Mouse (Mus musculus): ENCODE measurements around the gene Pirt. TPM values are rescaled to one million over a fixed set of nuclear protein-coding genes. Genes with fewer than 3 reads are reported as not detected.

Gene Pirt
- polyA plus RNA-seq, 1 experiment from 2014 or later: 0.89 TPM

- DNase-seq: no peak
- Histone ChIP-seq H3K27ac (replicated peaks; ENCODE audit: low read depth, low read length) (no peak overlapping the region), H3K9ac (replicated peaks; ENCODE audit: low read length) (no peak overlapping the region), H3K4me2 (ENCODE audit: low read length) (no peak overlapping the region), H3K4me3 (replicated peaks; ENCODE audit: low read depth, low read length) (no peak overlapping the region), H3K36me3 (ENCODE audit: control insufficient read depth, insufficient read depth, low read length) (no peaks in the 10 kb centered on the region), H3K9me3 (ENCODE audit: control insufficient read depth, low read length) (no peaks in the 10 kb centered on the region), H3K27me3 (ENCODE audit: control insufficient read depth, insufficient read depth, low read length) (no peaks in the 10 kb centered on the region), H3K4me1 (ENCODE audit: control insufficient read depth, insufficient read depth, low read length) (no peaks in the 10 kb centered on the region)
- 83% methylated on average over 7 of the region's 7 CpGs for WGBS
- ATAC-seq (ENCODE audit: low FRiP score, low TSS enrichment): no peak
Observed at GRCm38 (mm10) chr11:66934428-66935173, 22.8 kb downstream of the Pirt start.

GRCm38 (mm10) chr11:66942011-66942410 lies 30.2 kb downstream of the Pirt start:
- WGBS: 92% methylated on average over 5 of the region's 5 CpGs
- Histone ChIP-seq H3K9me3 (ENCODE audit: control insufficient read depth, low read length) (no peaks in the 10 kb centered on the region), H3K4me2 (ENCODE audit: low read length) (no peak overlapping the region), H3K4me3 (replicated peaks; ENCODE audit: low read depth, low read length) (no peak overlapping the region), H3K27ac (replicated peaks; ENCODE audit: low read depth, low read length) (no peak overlapping the region), H3K4me1 (ENCODE audit: control insufficient read depth, insufficient read depth, low read length) (no peaks in the 10 kb centered on the region), H3K27me3 (ENCODE audit: control insufficient read depth, insufficient read depth, low read length) (no peaks in the 10 kb centered on the region), H3K9ac (replicated peaks; ENCODE audit: low read length) (no peak overlapping the region), H3K36me3 (ENCODE audit: control insufficient read depth, insufficient read depth, low read length) (no peaks in the 10 kb centered on the region)
- no peak for ATAC-seq (ENCODE audit: low FRiP score, low TSS enrichment)
- DNase-seq: no peak

DNA sequence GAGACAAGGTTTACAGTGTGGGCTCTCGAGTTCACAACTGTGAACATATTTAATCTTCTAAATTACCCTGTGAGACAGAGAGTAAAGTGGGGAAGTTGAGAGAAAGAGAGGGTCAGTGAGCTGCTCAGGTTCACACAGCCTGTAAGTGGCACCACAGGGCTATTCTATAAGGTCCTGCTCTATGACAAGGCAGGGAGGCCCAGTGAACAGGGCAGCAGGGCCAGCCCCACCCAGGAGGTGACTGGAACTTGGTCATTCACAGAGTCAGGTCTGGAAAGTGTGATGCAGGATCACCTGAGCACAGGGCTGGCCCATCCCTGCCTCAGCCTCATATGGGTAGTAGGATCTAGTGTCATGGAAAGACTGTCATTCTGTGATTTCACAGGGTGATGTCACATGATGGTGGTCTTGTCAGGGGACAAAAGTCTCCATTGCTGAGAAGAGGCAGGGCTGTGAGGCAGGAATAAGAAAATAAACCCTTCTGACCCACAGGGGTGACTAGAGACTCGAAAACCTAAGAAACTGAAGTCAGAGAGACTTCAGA lies 33.5 kb downstream of the Pirt start:
- Histone ChIP-seq H3K27me3 (ENCODE audit: control insufficient read depth, insufficient read depth, low read length) (no peaks in the 10 kb centered on the region), H3K9ac (replicated peaks; ENCODE audit: low read length) (no peak overlapping the region), H3K4me1 (ENCODE audit: control insufficient read depth, insufficient read depth, low read length) (no peaks in the 10 kb centered on the region), H3K4me3 (replicated peaks; ENCODE audit: low read depth, low read length) (no peak overlapping the region), H3K36me3 (ENCODE audit: control insufficient read depth, insufficient read depth, low read length) (no peaks in the 10 kb centered on the region), H3K4me2 (ENCODE audit: low read length) (no peak overlapping the region), H3K27ac (replicated peaks; ENCODE audit: low read depth, low read length) (no peak overlapping the region), H3K9me3 (ENCODE audit: control insufficient read depth, low read length) (no peaks in the 10 kb centered on the region)
- ATAC-seq (ENCODE audit: low FRiP score, low TSS enrichment) (no peak), DNase-seq (no peak)
- 74% methylated on average over 2 of the region's 2 CpGs for WGBS

DNA sequence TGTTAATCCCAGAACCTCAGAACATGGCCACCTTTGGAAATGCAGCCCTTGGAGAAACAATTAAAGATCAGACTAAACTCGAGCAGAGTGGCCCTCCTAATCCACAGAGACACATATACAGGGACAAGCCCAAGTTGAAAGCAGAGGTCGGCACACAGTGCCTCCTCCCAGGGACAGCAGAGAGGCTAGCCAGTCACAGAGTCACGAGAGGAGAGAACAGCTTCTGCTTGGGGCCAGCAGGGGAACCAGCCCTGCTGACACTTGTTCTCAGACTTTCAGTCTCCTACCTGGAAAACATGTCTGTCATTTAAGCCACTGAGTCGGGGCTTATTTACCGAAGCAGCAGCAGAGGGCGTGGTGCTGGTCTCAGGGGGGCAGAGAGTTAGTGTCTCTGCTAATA lies 34.7 kb downstream of the Pirt start:
- 75% methylated on average over 6 of the region's 6 CpGs for WGBS

DNA sequence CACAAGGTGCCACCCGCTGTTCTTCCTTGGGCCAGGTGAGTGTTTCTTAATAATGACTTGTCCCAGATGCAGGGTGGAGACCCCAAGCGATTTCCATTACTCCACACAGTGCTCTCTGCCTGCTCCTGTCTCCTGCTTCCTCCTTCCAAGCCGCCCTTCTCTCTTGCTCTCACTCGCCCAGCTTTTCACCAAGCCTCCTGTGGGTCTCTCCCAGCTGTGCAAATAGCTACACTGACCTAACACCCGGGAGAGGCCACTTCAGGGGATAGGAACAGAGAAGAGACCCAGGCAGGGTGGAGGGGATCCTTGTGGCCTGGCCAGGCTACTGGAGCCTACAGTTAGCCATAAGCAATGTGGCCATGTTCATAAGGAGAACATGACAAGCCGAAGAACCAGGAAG lies 35.1 kb downstream of the Pirt start:
- no peak overlapping the region for H3K9ac ChIP-seq (replicated peaks; ENCODE audit: low read length)
- H3K27me3 ChIP-seq (ENCODE audit: control insufficient read depth, insufficient read depth, low read length): no peaks in the 10 kb centered on the region
- H3K4me3 ChIP-seq (replicated peaks; ENCODE audit: low read depth, low read length): no peak overlapping the region
- H3K4me2 ChIP-seq (ENCODE audit: low read length): no peak overlapping the region
- H3K9me3 ChIP-seq (ENCODE audit: control insufficient read depth, low read length): no peaks in the 10 kb centered on the region
- WGBS: 88% methylated on average over 6 of the region's 6 CpGs
- no peaks in the 10 kb centered on the region for H3K36me3 ChIP-seq (ENCODE audit: control insufficient read depth, insufficient read depth, low read length)
- no peak for DNase-seq
- no peaks in the 10 kb centered on the region for H3K4me1 ChIP-seq (ENCODE audit: control insufficient read depth, insufficient read depth, low read length)
- no peak overlapping the region for H3K27ac ChIP-seq (replicated peaks; ENCODE audit: low read depth, low read length)
- ATAC-seq (ENCODE audit: low FRiP score, low TSS enrichment): no peak

More for the DNA sequence above, 34.7 kb downstream of the Pirt start:
- DNase-seq (no peak), ATAC-seq (ENCODE audit: low FRiP score, low TSS enrichment) (no peak)
- Histone ChIP-seq H3K4me2 (ENCODE audit: low read length) (no peak overlapping the region), H3K27ac (replicated peaks; ENCODE audit: low read depth, low read length) (no peak overlapping the region), H3K36me3 (ENCODE audit: control insufficient read depth, insufficient read depth, low read length) (no peaks in the 10 kb centered on the region), H3K4me3 (replicated peaks; ENCODE audit: low read depth, low read length) (no peak overlapping the region), H3K27me3 (ENCODE audit: control insufficient read depth, insufficient read depth, low read length) (no peaks in the 10 kb centered on the region), H3K9ac (replicated peaks; ENCODE audit: low read length) (no peak overlapping the region), H3K9me3 (ENCODE audit: control insufficient read depth, low read length) (no peaks in the 10 kb centered on the region), H3K4me1 (ENCODE audit: control insufficient read depth, insufficient read depth, low read length) (no peaks in the 10 kb centered on the region)

DNA sequence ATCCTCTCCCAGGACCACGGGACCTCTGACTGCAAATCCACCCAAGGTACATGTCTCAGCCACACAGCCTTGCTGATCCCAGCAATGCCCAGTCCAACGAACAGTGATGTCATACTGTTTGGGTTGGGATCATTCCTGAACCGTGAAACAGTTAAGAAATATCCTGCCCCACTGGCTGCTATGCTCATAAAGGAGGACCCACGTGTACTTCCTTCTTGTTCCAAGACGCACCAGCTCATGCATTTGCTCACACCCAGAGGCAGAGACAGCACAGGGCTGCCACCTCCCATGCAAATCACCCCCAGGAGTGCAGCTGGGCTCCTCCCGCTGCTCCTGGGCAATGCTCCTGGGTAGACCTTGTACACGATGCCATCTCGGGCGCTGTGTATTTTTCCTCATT lies 44.5 kb downstream of the Pirt start, which contains the start of gene Tmem238l:
Gene Tmem238l, plus strand, starts transcription at position 336 of the 400 bp plus-strand sequence.
- WGBS: 82% methylated on average over 9 of the region's 9 CpGs

DNA sequence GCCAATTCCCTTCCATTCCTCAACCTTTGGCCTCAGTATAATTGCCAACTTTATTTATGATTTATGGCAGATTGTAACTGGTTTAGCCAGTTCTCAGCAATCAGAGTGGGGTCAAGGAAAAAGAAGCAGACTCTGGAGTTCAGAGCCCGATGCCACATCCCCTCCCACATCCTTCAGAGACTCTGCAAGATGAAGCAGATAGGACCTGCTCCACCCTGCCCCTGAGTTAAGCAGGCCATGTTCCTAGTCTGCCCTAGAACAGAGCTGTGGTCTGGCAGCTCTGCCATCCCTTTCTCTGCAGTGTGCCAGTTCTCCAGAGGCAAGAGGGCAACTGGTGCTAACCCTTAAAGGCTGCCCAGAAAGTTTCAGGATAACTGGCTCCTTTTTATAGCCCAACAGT lies 49.0 kb downstream of the Pirt start:
- Histone ChIP-seq H3K9ac (replicated peaks; ENCODE audit: low read length) (no peak overlapping the region), H3K4me3 (replicated peaks; ENCODE audit: low read depth, low read length) (no peak overlapping the region), H3K27ac (replicated peaks; ENCODE audit: low read depth, low read length) (no peak overlapping the region), H3K9me3 (ENCODE audit: control insufficient read depth, low read length) (no peaks in the 10 kb centered on the region), H3K4me2 (ENCODE audit: low read length) (no peak overlapping the region), H3K4me1 (ENCODE audit: control insufficient read depth, insufficient read depth, low read length) (no peaks in the 10 kb centered on the region), H3K36me3 (ENCODE audit: control insufficient read depth, insufficient read depth, low read length) (no peaks in the 10 kb centered on the region), H3K27me3 (ENCODE audit: control insufficient read depth, insufficient read depth, low read length) (no peaks in the 10 kb centered on the region)
- DNase-seq (no peak), ATAC-seq (ENCODE audit: low FRiP score, low TSS enrichment) (no peak)
- 85% methylated on average over 1 of the region's 1 CpGs for WGBS

More for the DNA sequence above, 44.5 kb downstream of the Pirt start, which contains the start of gene Tmem238l:
- Histone ChIP-seq H3K9me3 (ENCODE audit: control insufficient read depth, low read length) (no peaks in the 10 kb centered on the region), H3K4me1 (ENCODE audit: control insufficient read depth, insufficient read depth, low read length) (no peaks in the 10 kb centered on the region), H3K27ac (replicated peaks; ENCODE audit: low read depth, low read length) (no peak within 1 kb of the TSS), H3K9ac (replicated peaks; ENCODE audit: low read length) (no peak within 1 kb of the TSS), H3K4me2 (ENCODE audit: low read length) (no peak within 1 kb of the TSS), H3K4me3 (replicated peaks; ENCODE audit: low read depth, low read length) (no peak within 1 kb of the TSS), H3K36me3 (ENCODE audit: control insufficient read depth, insufficient read depth, low read length) (no peaks in the 10 kb centered on the region), H3K27me3 (ENCODE audit: control insufficient read depth, insufficient read depth, low read length) (no peaks in the 10 kb centered on the region)
- ATAC-seq (ENCODE audit: low FRiP score, low TSS enrichment) (no peak), DNase-seq (no peak)

- Histone ChIP-seq H3K4me1 (ENCODE audit: control insufficient read depth, insufficient read depth, low read length) (no peaks in the 10 kb centered on the region), H3K27ac (replicated peaks; ENCODE audit: low read depth, low read length) (no peak overlapping the region), H3K36me3 (ENCODE audit: control insufficient read depth, insufficient read depth, low read length) (no peaks in the 10 kb centered on the region), H3K27me3 (ENCODE audit: control insufficient read depth, insufficient read depth, low read length) (no peaks in the 10 kb centered on the region), H3K9me3 (ENCODE audit: control insufficient read depth, low read length) (no peaks in the 10 kb centered on the region), H3K9ac (replicated peaks; ENCODE audit: low read length) (no peak overlapping the region), H3K4me3 (replicated peaks; ENCODE audit: low read depth, low read length) (no peak overlapping the region), H3K4me2 (ENCODE audit: low read length) (no peak overlapping the region)
- DNase-seq: no peak
- no peak for ATAC-seq (ENCODE audit: low FRiP score, low TSS enrichment)
- 87% methylated on average over 12 of the region's 12 CpGs for WGBS
Observed at GRCm38 (mm10) chr11:66961447-66962176, 49.8 kb downstream of the Pirt start.

All from midbrain, embryonic 14.5 days (tissue).